Mouse (Mus musculus) hindbrain, embryonic 16.5 days (tissue): Measurements from ENCODE around the gene Nacc1. TPM values are rescaled to one million over a fixed set of nuclear protein-coding genes. Genes with fewer than 3 reads are reported as not detected.
"Not testable (repeated sequence)": the region's sequence is repeated elsewhere in the genome, so short reads cannot be mapped to it uniquely, and the experiment has no call there.

Experiments used
- ATAC-seq: fragments of 200-750 bp; cut with Nextera tagmentation; 2 replicates; pipeline ENCODE4 v1.8.0; 2017; ENCODE audit warnings: moderate TSS enrichment, moderate library complexity
- H3K27ac ChIP-seq: fragments of 300-500 bp; sonication (generic); 2 replicates; pipeline ENCODE4 v1.5.1; 2014; ENCODE audit warnings: low read depth, mild to moderate bottlenecking, control low read depth, low read length, moderate library complexity
- H3K27me3 ChIP-seq: fragments of 300-500 bp; sonication (generic); replicated peaks from 2 replicates; pipeline ENCODE4 v1.6.1; 2014; ENCODE audit warnings: low read length; ENCODE audit not compliant: control insufficient read depth, insufficient read depth
- H3K36me3 ChIP-seq: fragments of 300-500 bp; sonication (generic); 2 replicates; pipeline ENCODE4 v1.6.1; 2014; ENCODE audit warnings: mild to moderate bottlenecking, low read length, moderate library complexity, mixed read lengths; ENCODE audit not compliant: control insufficient read depth, insufficient read depth
- H3K4me1 ChIP-seq: fragments of 300-500 bp; sonication (generic); 2 replicates; pipeline ENCODE4 v1.6.1; 2014; ENCODE audit warnings: low read depth, low read length; ENCODE audit not compliant: control insufficient read depth, insufficient read depth
- H3K4me2 ChIP-seq: fragments of 300-500 bp; sonication (generic); 2 replicates; pipeline ENCODE4 v1.6.1; 2014; ENCODE audit warnings: mild to moderate bottlenecking, low read length, control low read depth, moderate library complexity
- H3K4me3 ChIP-seq: fragments of 300-500 bp; sonication (generic); 2 replicates; pipeline ENCODE4 v1.5.1; 2014; ENCODE audit warnings: mild to moderate bottlenecking, low read length, control low read depth, moderate library complexity
- H3K9ac ChIP-seq: fragments of 300-500 bp; sonication (generic); 2 replicates; pipeline ENCODE4 v1.6.1; 2014; ENCODE audit warnings: low read depth, mild to moderate bottlenecking, control low read depth, low read length, moderate library complexity
- H3K9me3 ChIP-seq: fragments of 300-500 bp; sonication (generic); 2 replicates; pipeline ENCODE4 v1.6.1; 2014; ENCODE audit warnings: mild to moderate bottlenecking, low read length, moderate library complexity; ENCODE audit not compliant: control insufficient read depth
- WGBS: fragments of 180-500 bp; shearing (Covaris S2); extraction: QIAGEN DNeasy Blood & Tissue Kit; methylation state at CpG from one replicate; pipeline ENCODE4 v1.1.7; 2014; 5-methylcytosine and 5-hydroxymethylcytosine counted together
- polyA plus RNA-seq: library from polyadenylated mRNA; unstranded; fragments of >200 nt; fragmentation: Nextera tagmentation; extraction: Ambion mirVana; gene quantifications from 2 replicates; pipeline ENCODE4 v1.2.1, GENCODE M21; 2015

Nacc1 gene
- polyA plus RNA-seq, 1 experiment from 2014 or later: 12.4 TPM

DNA sequence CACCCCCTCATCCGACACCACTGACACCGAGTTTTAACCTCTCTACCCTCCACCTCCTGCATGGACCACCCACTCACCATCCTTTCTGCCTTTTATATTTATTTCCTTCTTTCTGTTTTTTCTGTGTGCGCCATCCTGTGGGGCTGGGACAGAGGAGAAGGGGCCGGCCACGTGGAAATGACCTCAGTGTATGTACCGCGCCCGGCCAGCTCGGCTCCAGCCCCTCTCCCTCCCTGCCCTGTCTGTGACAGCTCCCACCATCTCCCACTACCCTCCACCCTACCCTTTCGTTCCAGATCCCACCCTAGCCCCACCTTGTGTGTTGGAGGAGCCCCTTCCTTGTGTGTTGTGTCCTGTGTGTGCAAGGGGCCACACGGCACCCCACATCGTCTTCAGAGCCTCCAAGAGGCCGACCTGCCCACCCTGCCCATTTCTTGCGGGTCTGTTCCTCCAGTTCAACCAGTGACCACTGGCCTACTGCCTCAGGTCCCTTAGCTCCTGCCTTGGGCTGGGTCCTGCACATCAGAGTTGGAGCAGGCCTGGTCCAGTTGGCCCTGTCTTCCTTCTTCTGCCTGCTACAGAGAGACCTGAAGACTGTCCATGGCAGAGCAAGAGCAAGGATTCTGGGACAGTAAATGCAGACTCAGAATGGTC, 52.1 kb downstream of the Nacc1 start:
- H3K4me3 ChIP-seq: no peak overlapping the region
- H3K4me2 ChIP-seq: no peak overlapping the region
- no peak for ATAC-seq
- H3K9ac ChIP-seq: peak overlapping the region; percentile 27; the same call in 1 of the 2 replicates
- H3K27ac ChIP-seq: peak overlapping the region; percentile 67
- peaks cover 20% of the 10 kb centered on the region for H3K4me1 ChIP-seq
- WGBS: 64% methylated on average over 14 of the region's 14 CpGs
- peaks cover 11% of the 10 kb centered on the region; the same call in 1 of the 2 replicates for H3K36me3 ChIP-seq
- H3K27me3 ChIP-seq: no peaks in the 10 kb centered on the region
- no peaks in the 10 kb centered on the region for H3K9me3 ChIP-seq

DNA sequence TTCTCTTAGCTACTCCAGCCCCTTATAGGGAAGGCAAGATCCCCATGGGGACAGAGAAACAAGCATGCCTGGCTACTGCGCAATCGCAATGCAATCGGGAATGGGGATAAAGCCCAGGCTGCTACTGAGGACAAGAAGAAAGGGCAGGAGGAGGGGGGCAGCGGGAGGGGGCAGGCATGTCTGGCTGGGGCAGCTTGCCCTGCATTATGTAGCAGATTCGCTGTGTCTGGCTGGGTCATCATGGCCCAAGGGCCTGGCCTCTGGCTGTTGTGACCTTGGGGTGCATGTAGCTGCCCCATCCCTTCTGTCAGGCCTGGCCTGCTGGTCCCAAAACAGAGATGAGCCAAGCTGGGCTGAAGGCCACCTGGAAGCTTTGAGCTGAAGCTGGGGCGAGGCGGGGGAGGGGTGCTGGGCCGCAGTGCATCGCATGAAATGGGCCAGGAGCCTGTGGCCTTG, 52.8 kb downstream of the Nacc1 start:
- ATAC-seq: no peak
- no peak overlapping the region for H3K4me2 ChIP-seq
- WGBS: 24% methylated on average over 9 of the region's 9 CpGs
- H3K9ac ChIP-seq: peak overlapping the region; percentile 39; the same call in 1 of the 2 replicates
- H3K4me3 ChIP-seq: no peak overlapping the region
- H3K36me3 ChIP-seq: peaks cover 13% of the 10 kb centered on the region; the same call in 1 of the 2 replicates
- peak overlapping the region; percentile 67 for H3K27ac ChIP-seq
- peaks cover 16% of the 10 kb centered on the region for H3K4me1 ChIP-seq
- no peaks in the 10 kb centered on the region for H3K9me3 ChIP-seq
- H3K27me3 ChIP-seq: no peaks in the 10 kb centered on the region

DNA sequence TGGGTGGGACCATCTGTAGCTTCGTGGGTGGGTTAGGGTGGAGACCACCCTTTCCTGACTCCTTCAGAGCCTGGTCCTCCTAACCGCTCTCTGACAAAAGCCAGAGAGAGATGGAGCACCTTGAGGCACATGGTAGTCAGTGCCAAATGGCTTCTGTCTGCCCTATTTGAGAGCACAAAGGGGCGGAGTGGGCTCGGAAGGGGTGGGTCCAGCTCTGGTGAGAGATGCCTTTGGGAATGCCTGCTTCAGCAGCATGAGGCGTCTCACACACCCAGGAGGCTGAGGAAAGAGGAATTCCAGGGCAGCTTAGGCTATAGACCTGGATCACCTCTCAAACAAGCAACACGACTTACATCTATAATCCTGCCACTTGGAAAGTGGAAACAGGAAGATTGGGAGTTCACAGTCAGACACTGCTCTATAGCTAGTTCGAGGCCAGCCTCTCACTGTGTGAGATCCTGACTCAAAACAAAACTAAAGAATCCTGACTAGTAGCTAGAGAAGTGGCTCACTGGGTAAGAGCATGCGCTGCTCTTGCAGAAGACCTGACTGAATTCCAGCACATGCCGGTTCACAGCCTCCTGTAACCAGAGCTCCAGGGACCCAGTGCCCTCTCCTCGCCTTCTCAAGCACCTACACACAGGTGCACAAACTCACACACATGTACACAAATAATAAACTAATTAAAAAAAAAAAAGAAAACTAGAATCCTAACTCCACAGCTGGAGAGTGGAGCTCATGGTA, 53.6 kb downstream of the Nacc1 start:
- Histone ChIP-seq H3K4me2 (no peak overlapping the region), H3K4me1 (peaks cover 16% of the 10 kb centered on the region), H3K27me3 (no peaks in the 10 kb centered on the region), H3K36me3 (peaks cover 13% of the 10 kb centered on the region; the same call in 1 of the 2 replicates), H3K9ac (no peak overlapping the region), H3K4me3 (no peak overlapping the region), H3K9me3 (no peaks in the 10 kb centered on the region), H3K27ac (no peak overlapping the region)
- 47% methylated on average over 10 of the region's 10 CpGs for whole genome bisulfite sequencing
- no peak for ATAC-seq

- Histone ChIP-seq H3K27ac (no peak overlapping the region), H3K4me2 (no peak overlapping the region), H3K4me3 (no peak overlapping the region), H3K4me1 (peaks cover 10% of the 10 kb centered on the region), H3K9ac (no peak overlapping the region), H3K9me3 (no peaks in the 10 kb centered on the region), H3K36me3 (peaks cover 13% of the 10 kb centered on the region; the same call in 1 of the 2 replicates), H3K27me3 (no peaks in the 10 kb centered on the region)
- no peak for ATAC-seq
- WGBS: 88% methylated on average over 4 of the region's 4 CpGs
Observed at GRCm38 (mm10) chr8:84631813-84632212, 55.8 kb downstream of the Nacc1 start.

DNA sequence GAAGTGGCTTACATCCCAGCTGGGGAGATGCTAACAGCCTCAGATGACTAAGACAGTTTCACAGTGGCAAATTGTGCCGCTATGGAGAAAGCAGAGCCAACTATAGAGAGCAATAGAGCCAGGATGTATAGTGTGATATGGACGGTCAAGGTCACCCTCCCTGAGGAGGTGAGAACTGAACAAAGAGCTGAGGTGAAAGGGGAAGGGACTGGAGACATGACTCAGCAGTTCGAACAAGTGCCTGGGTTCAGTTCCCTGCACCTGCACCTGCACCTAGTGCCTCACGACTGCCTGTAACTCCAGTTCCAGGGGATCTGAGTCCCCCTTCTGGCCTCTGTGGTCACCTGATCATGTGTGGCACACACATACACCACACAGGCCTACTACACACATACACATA, 57.5 kb downstream of the Nacc1 start:
- H3K27ac ChIP-seq: no peak overlapping the region
- ATAC-seq: no peak
- peaks cover 5% of the 10 kb centered on the region for H3K4me1 ChIP-seq
- no peak overlapping the region for H3K9ac ChIP-seq
- no peaks in the 10 kb centered on the region for H3K27me3 ChIP-seq
- H3K36me3 ChIP-seq: peaks cover 13% of the 10 kb centered on the region; the same call in 1 of the 2 replicates
- no peaks in the 10 kb centered on the region for H3K9me3 ChIP-seq
- H3K4me3 ChIP-seq: no peak overlapping the region
- H3K4me2 ChIP-seq: no peak overlapping the region
- WGBS: 88% methylated on average over 4 of the region's 4 CpGs

GRCm38 (mm10) chr8:84629586-84629985, 58.1 kb downstream of the Nacc1 start:
- Histone ChIP-seq H3K27me3 (no peaks in the 10 kb centered on the region), H3K4me2 (no peak overlapping the region), H3K4me3 (no peak overlapping the region), H3K4me1 (no peaks in the 10 kb centered on the region; the same call in none of the 2 replicates), H3K9ac (no peak overlapping the region), H3K9me3 (no peaks in the 10 kb centered on the region), H3K36me3 (peaks cover 13% of the 10 kb centered on the region; the same call in 1 of the 2 replicates), H3K27ac (no peak overlapping the region)
- ATAC-seq: no peak
- 84% methylated on average over 11 of the region's 11 CpGs for WGBS

DNA sequence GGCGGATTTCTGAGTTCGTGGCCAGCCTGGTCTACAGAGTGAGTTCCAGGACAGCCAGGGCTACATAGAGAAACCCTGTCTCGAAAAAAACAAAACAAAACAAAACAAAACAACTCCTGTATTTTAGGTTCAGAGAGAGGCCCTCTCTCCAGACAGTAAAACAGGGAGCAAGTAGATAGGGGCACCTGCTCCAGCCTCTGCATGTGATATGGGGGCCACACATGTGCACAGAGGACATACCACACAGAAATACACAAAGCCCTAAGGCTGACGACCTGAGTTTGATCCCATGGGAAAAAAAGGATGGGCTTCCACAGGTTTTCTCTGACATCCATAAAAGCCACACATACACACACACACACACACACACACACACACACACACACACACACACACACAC, 64.2 kb downstream of the Nacc1 start:
- H3K9ac ChIP-seq, H3K9me3 ChIP-seq, H3K27me3 ChIP-seq, H3K4me3 ChIP-seq, ATAC-seq, H3K4me1 ChIP-seq, H3K4me2 ChIP-seq, H3K36me3 ChIP-seq, H3K27ac ChIP-seq: not testable (repeated sequence)
- WGBS: 74% methylated on average over 4 of the region's 4 CpGs

DNA sequence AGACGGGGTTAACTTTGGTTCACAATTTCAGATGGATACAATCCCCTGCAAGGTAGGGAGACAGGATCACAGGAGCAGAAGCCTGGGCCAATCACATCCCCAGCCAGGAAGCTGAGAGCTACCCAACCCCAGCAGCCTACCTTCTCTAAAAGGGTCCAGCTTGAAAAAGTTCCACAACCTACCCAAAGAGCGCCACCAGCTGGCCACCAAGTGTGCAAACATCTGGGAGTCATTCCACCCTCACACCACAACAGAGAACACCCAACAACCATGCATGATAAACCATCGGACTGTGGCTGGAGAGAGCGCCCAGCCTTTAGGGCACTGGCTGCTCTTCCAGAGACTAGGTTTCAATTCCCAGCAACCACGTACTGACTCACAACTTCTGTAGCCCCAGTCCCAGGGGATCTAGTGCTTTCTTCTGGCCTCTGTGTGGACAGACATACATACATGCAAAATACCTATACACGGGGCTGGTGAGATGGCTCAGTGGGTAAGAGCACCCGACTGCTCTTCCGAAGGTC, 66.5 kb downstream of the Nacc1 start:
- H3K9me3 ChIP-seq: no peaks in the 10 kb centered on the region
- H3K27me3 ChIP-seq: no peaks in the 10 kb centered on the region
- no peaks in the 10 kb centered on the region for H3K36me3 ChIP-seq
- no peak for ATAC-seq
- H3K9ac ChIP-seq: no peak overlapping the region
- no peak overlapping the region for H3K4me3 ChIP-seq
- no peak overlapping the region for H3K27ac ChIP-seq
- no peaks in the 10 kb centered on the region; the same call in 1 of the 2 replicates for H3K4me1 ChIP-seq
- no peak overlapping the region for H3K4me2 ChIP-seq
- WGBS: 78% methylated on average over 8 of the region's 8 CpGs
